26 mouse cellular contexts compared by ENCODE assay signal in genomic region chr17:86514974-86515620, GRCm38 (mm10). TPM values are rescaled to one million over a fixed set of nuclear protein-coding genes. Genes with fewer than 3 reads are reported as not detected.
DNase-seq lines count a peak whose midpoint lies in the region; ATAC-seq and TF ChIP-seq lines count a peak whose summit lies in the region.
"Had no signal": no experiment of that assay in that cellular context is flagged by ENCODE, and none has a peak within 500 bp of the region (broad histone marks: within the 10 kb centered on the region; RNA-seq: fewer than 3 reads in every experiment).

No protein-coding gene starts in this region.

- no peak overlapping the region for H3K4me3 ChIP-seq in gastrocnemius, adult 2 months
- no peak overlapping the region for H3K4me3 ChIP-seq in kidney, embryonic 14.5 days (ENCODE audit: low read length)
- H3K4me3 ChIP-seq in brown adipose tissue, adult 24 weeks (ENCODE audit: insufficient read depth, low read depth, low read length) = no peak overlapping the region
- H3K4me3 ChIP-seq: forebrain, embryonic 12.5 days; heart, embryonic 15.5 days; limb, embryonic 13.5 days; stomach, embryonic 15.5 days had no signal

- no peaks in the 10 kb centered on the region for H3K9me3 ChIP-seq in kidney, embryonic 14.5 days (ENCODE audit: control insufficient read depth, low read length)
- H3K9me3 ChIP-seq: forebrain, embryonic 12.5 days; heart, embryonic 15.5 days; limb, embryonic 13.5 days; stomach, embryonic 15.5 days had no signal

- no peak for ATAC-seq in kidney, embryonic 14.5 days (ENCODE audit: low FRiP score, low TSS enrichment)
- ATAC-seq: CD4-positive, CD25-positive, alpha-beta regulatory T cell, adult 4 months had no signal

- H3K27me3 ChIP-seq in kidney, embryonic 14.5 days (ENCODE audit: control insufficient read depth, insufficient read depth, low read length) = no peaks in the 10 kb centered on the region
- H3K27me3 ChIP-seq: forebrain, embryonic 12.5 days; heart, embryonic 15.5 days; limb, embryonic 13.5 days; stomach, embryonic 15.5 days had no signal

- intact Hi-C loops in gastrocnemius, adult 2 months (cut with DNase I) = no loop called here

- H3K4me2 ChIP-seq in kidney, embryonic 14.5 days (replicated peaks; ENCODE audit: low read depth, low read length) = no peak overlapping the region
- H3K4me2 ChIP-seq: forebrain, embryonic 12.5 days; heart, embryonic 15.5 days; hindbrain, embryonic 14.5 days; limb, embryonic 13.5 days; stomach, embryonic 15.5 days had no signal

- H3K27ac ChIP-seq in gastrocnemius, adult 2 months = peak overlapping the region; percentile 48
- H3K27ac ChIP-seq in kidney, embryonic 14.5 days (ENCODE audit: low read depth, low read length) = 0 out of 2 replicates have a peak overlapping the region, but pooled peaks have one; percentile 4
- H3K27ac ChIP-seq in brown adipose tissue, adult 24 weeks (replicated peaks; ENCODE audit: low read depth, low read length) = 0 out of 2 replicates have a peak overlapping the region, but pooled peaks have one; percentile 1
- H3K27ac ChIP-seq: forebrain, embryonic 12.5 days; heart, embryonic 15.5 days; hindbrain, embryonic 14.5 days; limb, embryonic 13.5 days; stomach, embryonic 15.5 days had no signal

- 73% methylated on average over 13 of the region's 13 CpGs for WGBS in kidney, embryonic 14.5 days

- TF ChIP-seq CTCF in gastrocnemius, adult 2 months (IDR thresholded peaks at IDR 0.05) = no peak

- no peak overlapping the region for H3K9ac ChIP-seq in kidney, embryonic 14.5 days (ENCODE audit: low read depth, low read length)
- H3K9ac ChIP-seq: forebrain, embryonic 12.5 days; heart, embryonic 15.5 days; hindbrain, embryonic 14.5 days; limb, embryonic 13.5 days; stomach, embryonic 15.5 days had no signal

- H3K4me1 ChIP-seq in kidney, embryonic 14.5 days (ENCODE audit: control insufficient read depth, insufficient read depth, low read length) = 0 out of 2 replicates have a peak, but pooled peaks cover 6% of the 10 kb centered on the region
- peaks cover 25% of the 10 kb centered on the region for H3K4me1 ChIP-seq in brown adipose tissue, adult 24 weeks (ENCODE audit: control insufficient read depth, insufficient read depth, insufficient read length, low read length)
- H3K4me1 ChIP-seq: forebrain, embryonic 12.5 days had no signal

- H3K36me3 ChIP-seq in kidney, embryonic 14.5 days (ENCODE audit: control insufficient read depth, insufficient read depth, low read length) = no peaks in the 10 kb centered on the region
- H3K36me3 ChIP-seq: forebrain, embryonic 12.5 days; heart, embryonic 15.5 days; limb, embryonic 13.5 days; stomach, embryonic 15.5 days had no signal

- DNase-seq in gastrocnemius, adult 2 months = no peak
- DNase-seq in gastrocnemius, postnatal 4 days (ENCODE audit: low spot score in 2 of 2) = no peak
- DNase-seq in kidney, postnatal 14 days = no peak
- peak; percentile 64 for DNase-seq in lung, postnatal 10 days
- DNase-seq in ovary, adult 18-20 months (ENCODE audit: low spot score) = no peak
- DNase-seq in layer of hippocampus, postnatal 25 days (ENCODE audit: extremely low spot score in 1 of 2, low spot score in 1 of 2) = no peak
- DNase-seq: adrenal gland, postnatal 14 days; cerebellum, adult 11 months; cerebellum, postnatal 10 days; heart, adult 11 months; right cerebral cortex, postnatal 25 days; thymus, adult 2 months had no signal

RNA-seq across cellular contexts. Expression of gene Gm10309, which starts 10.1 kb away (rescaled TPM):
- under 1 TPM; 0.13 to 0.22 TPM for total RNA-seq in gastrocnemius, adult 2 months (2021)
- under 1 TPM in 1 of 2 experiments, not detected in 1; 0.13 TPM for total RNA-seq in gastrocnemius, postnatal 4 days (2021)
- 0.31 and 0.43 TPM in 2 replicates for polyA plus RNA-seq in kidney, embryonic 14.5 days (2014; fragmentation: Nextera tagmentation; extraction: Ambion mirVana)
- not detected in 2 replicates for polyA plus RNA-seq in brown adipose tissue, adult 24 weeks (2012; ENCODE audit: insufficient read depth, insufficient read length, missing spikeins)
- total RNA-seq in layer of hippocampus, postnatal 25 days (2021) = not detected
- total RNA-seq: adrenal gland, postnatal 14 days; ES-E14; layer of hippocampus, postnatal 14 days; left cerebral cortex, postnatal 14 days; midbrain, postnatal 0 days; neutrophil, adult 5-6 weeks had no signal
- polyA plus RNA-seq: brain, embryonic 14.5 days; thymus, adult 2 months had no signal
